Mouse (Mus musculus) adipocyte (in vitro differentiated cells): ENCODE measurements around the gene Gm11077.

Experiments used
- DNase-seq: peaks from one replicate; pipeline ENCODE4 v3.0.0-alpha.2; 2016; ENCODE audit warnings: low spot score

Gm11077 gene

GRCm38 (mm10) chr6:140747591-140747990 lies 18.5 kb downstream of the Gm11077 start:
- no peak for DNase-seq

GRCm38 (mm10) chr6:140750371-140751080 lies 21.4 kb downstream of the Gm11077 start:
- no peak for DNase-seq

- DNase-seq: peak; percentile 45
Measured at GRCm38 (mm10) chr6:140766365-140766764, 37.3 kb downstream of the Gm11077 start.

GRCm38 (mm10) chr6:140767237-140767636 lies 38.2 kb downstream of the Gm11077 start:
- DNase-seq: no peak

GRCm38 (mm10) chr6:140768180-140768579 lies 39.1 kb downstream of the Gm11077 start:
- DNase-seq: no peak

- DNase-seq: no peak
Measured at GRCm38 (mm10) chr6:140768859-140769640, 40.0 kb downstream of the Gm11077 start.

GRCm38 (mm10) chr6:140776274-140776673 lies 47.2 kb downstream of the Gm11077 start:
- no peak for DNase-seq

GRCm38 (mm10) chr6:140782524-140782923 lies 53.4 kb downstream of the Gm11077 start:
- no peak for DNase-seq

GRCm38 (mm10) chr6:140786058-140786457 lies 57.0 kb downstream of the Gm11077 start:
- DNase-seq: no peak

GRCm38 (mm10) chr6:140789850-140790249 lies 60.8 kb downstream of the Gm11077 start:
- DNase-seq: peak; percentile 5

- no peak for DNase-seq
Measured at GRCm38 (mm10) chr6:140793676-140794262, 64.7 kb downstream of the Gm11077 start.

- DNase-seq: no peak
Measured at GRCm38 (mm10) chr6:140798841-140799240, 69.8 kb downstream of the Gm11077 start.

- no peak for DNase-seq
Measured at GRCm38 (mm10) chr6:140799435-140800040, 70.5 kb downstream of the Gm11077 start.

- no peak for DNase-seq
Measured at GRCm38 (mm10) chr6:140800587-140800986, 71.5 kb downstream of the Gm11077 start.
